Mouse (Mus musculus) ES-E14 (cell line): Measurements from ENCODE around the gene Pdk3.

ENCODE experiments used
- CHD2 ChIP-seq: IDR thresholded peaks from 2 replicates; pipeline ENCODE4 v1.6.1; 2014; ENCODE audit warnings: mild to moderate bottlenecking, low read depth, low read length, inconsistent platforms
- HCFC1 ChIP-seq: IDR thresholded peaks from 2 replicates; pipeline ENCODE4 v1.6.1; 2012; ENCODE audit warnings: low read length, inconsistent platforms, borderline replicate concordance; ENCODE audit not compliant: insufficient read depth

- TF ChIP-seq HCFC1 (no peak), CHD2 (no peak)
These were observed 30.6 kb upstream of the Pdk3 start for GRCm38 (mm10) chrX:93862525-93863086.
